Mouse (Mus musculus): ENCODE data around the gene Dnaja2.

DNA sequence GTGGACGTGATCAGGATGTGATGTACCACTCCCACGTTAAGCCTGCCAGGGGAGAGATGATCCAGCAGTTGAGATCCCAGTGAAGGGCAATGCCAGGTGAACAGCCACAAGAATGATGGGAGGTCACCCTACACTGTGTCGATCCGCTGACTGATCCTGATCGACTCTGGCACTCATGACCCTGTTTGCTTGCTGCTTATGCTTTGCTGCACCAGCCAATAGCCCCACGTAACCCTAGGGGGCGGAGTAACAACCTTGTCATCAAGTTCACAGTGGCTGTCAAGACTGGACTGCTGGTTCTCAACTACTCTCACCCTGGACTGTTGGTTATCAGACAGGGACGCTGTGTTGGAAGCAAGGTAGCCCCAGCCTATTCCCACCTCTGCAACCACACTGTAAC is 46.6 kb upstream of the Dnaja2 start:
- TF ChIP-seq POLR2A (IDR thresholded peaks at IDR 0.05; ENCODE audit: low read depth, low read length) (no peak), CTCF (IDR thresholded peaks at IDR 0.05; ENCODE audit: borderline replicate concordance, insufficient read depth, low read length) (no peak)
